Mouse (Mus musculus) embryo, embryonic 10 days (tissue): ENCODE results near the gene Cyp2c23.
A peak's percentile ranks its signal among the peaks of the same experiment; 100 is the strongest.

Experiments
- DNase-seq: peaks from one replicate; pipeline ENCODE4 v3.0.0-alpha.2; 2015; ENCODE audit warnings: low spot score

Cyp2c23 gene

DNA sequence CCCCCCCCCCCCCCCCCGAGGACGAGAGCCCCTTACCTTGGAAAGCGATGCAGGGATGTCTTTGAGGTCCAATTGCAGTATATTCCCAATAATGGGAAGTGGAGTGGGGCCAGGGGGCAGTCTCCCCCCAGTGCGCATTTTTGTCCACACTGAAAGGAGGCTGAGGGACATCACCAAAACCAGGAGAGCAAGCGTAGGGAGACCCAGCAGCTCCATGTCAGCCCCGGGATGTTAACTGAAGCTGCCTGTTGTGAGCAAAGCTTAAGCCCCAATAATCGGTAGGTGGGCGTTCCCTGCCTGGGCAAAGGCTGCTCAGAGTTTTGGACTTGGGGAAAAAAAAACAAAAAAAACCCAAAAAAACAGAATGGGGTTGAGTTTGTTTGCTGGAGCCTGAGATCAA is at the start of gene Cyp2c23:
Cyp2c23 (minus strand) TSS at position 237 of the 400 bp plus-strand sequence.
- no peak for DNase-seq

DNA sequence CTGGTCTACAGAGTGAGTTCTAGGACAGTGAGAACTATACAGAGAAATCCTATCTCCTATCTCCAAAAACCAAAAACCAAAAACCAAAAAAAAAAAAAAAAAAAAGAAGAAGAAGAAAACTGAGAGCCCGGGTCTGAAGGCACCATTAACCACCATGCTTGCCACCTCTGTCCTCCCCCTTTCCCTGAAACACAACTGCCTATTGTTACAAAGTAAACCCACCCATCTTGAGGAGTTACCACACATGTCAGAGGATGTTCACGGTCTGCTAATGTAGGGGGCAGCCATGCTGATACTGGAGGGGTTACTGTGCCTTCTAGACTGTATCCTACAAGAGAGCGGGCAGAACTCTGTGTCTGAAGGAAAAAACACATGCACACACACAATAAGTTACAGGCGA is 48.0 kb upstream of the Cyp2c23 start:
- no peak for DNase-seq

DNA sequence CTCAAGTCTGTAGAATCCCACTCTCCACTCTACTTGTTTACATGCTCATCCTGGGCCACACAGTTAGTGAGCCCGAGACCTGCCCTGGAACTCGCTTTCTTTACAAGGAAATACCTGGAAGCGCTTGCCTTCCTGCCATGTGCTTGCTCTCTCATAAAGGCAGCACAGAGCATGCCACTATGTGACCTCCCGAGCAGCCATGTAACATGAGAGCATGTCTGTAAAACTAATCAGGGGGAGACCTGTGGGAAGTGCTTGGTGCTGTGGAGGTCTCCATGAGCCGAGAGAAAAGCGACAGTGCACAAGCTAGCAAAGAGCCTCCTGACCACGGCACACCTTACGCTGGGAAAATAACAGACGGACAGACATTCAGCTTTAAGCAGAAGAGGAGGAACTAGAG is 47.4 kb upstream of the Cyp2c23 start:
- DNase-seq = peak; percentile 54

DNA sequence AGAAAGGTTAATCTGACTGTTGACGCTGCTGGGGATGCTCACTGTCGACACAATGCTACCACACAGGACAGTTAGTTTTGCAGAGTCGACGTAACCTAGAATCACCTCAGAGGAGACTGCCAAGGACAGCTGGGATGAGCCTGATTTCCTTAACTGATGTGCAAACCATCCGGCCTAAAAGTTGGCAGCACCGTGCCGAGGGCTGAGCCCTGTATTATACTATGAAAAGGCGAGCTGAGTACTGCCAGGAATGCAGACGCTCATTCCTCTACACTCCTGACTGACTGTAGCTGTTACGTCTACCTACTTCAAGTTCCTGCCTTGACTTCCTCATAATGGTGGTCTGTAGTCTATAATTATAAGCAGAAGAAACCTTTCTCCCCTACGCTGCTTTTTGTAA is 46.0 kb upstream of the Cyp2c23 start:
- DNase-seq = no peak

DNA sequence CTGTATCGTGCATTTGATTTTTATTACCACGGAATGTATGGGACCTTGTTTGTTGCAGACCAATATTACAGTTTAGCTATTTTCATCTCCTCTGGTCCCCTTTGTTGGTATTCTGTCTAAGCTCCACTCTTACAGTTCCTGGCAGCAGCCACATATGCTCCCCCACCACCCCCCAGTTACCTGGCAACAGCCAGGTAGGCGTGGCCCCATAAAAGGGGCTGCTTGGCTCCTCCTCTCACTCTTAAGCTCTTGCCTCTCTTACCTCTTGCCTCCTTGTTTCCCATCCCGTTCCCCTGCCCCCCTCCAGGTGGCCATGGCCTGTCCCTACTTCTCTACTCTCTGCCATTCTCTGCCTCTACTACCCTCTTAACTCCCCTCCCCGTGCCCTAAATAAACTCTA is 42.2 kb upstream of the Cyp2c23 start:
- DNase-seq = no peak

DNA sequence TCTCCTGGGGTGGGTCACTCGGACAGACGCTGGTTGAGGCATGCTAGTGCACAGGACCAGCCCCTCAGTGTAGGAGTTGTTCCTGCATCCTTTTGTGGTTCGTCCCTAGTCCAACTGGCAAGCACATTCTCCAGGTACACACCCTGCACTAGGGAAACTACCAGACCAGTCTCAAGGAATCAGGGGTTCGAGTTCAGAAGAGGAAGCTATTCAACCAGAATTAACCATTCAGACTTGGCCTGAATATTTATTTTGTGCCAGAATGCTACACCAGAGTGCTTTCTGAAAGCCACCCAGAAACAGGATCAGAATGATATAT is 40.9 kb upstream of the Cyp2c23 start:
- DNase-seq = no peak

DNA sequence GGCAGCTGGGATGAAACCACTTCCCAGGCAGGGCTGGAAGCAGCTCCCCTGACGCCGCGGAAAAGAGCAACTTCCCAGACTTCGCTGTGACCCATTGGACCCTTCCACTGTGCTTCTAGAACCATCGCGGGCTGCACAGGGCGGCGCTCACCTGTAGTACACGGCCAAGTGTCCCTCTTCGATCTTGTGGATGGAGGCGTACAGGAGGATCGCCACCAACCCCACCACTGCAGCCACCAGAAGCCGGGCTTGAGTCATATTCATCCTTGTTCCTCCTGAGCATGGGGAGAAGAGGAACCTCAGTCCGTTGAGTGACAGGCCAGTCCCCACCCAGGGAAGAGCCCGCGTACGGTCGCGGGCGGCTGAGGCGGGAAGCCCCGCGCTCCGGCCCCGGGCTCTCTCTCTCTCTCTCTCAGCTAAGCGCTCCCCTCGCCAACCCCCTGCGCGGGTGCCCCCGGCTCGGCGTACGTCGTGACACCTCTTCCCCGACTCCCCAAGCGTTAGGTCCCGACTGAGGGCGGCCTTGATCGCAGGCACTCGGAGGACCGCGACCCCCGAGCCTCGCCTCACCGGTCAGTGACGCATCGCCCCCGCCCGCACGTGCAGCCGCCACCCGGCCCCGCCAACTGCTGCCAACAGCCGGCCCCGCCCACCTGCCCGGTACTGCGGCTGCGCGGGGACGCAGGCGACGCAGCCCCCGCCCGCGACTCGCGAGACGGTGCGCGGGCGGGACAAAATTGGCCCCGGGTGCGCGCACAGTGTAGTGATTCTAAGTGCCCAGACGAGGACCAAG is 40.3 kb upstream of the Cyp2c23 start, which contains the start of gene Erlin1:
Erlin1 (minus strand) TSS at position 665 of the 793 bp plus-strand sequence.
- peak; percentile 92 for DNase-seq

DNA sequence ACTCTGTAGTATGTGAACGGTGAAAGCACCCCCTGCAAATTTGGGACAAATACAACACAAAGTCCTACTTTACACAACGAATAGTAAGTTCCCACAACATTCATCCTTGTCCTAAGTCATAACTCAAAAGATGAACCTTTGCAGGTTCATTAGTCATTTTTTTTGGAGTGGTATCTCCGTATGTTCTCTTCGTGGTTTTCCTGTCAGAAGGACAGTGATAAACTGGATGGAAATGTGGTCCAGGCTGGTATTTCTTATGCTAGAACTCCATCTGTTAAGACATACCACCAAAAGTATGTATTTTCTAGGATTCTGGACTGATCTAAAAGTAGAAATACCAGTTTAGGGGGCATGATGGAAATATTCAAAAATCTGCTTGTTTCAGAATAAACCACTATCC is 39.2 kb upstream of the Cyp2c23 start:
- no peak for DNase-seq

DNA sequence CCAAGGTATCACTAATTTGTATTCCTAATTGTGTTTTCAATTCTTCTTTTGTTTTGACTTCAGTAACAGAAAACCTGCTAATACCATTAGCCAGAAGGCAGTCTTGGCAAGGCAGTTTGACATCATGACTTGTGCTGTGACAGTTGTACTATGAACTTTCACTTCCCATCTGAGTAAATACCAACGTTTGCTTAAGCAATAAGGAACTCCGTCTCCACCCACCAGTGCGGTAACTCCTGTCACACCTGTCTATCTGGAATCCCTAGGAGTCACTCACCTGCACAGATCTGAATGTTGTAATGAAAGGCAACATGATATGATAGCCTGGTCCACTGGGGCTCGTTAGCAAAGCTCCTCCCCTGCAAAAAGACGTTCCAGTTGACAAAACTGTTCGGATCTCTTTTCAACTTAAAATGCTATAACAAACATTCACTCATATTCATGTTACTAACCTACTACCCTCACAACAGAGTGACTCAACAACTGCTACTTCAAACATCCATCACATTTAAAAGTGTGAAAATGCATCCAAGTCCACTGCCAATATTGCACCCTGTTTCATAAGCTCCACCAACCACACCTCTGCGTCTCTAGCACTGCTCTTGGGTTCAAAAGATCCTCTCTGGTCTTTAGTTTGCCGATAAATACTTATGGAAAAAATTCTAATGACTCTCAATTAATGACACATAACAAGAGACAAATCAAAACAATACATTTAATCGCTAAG is 38.5 kb upstream of the Cyp2c23 start:
- DNase-seq = no peak

DNA sequence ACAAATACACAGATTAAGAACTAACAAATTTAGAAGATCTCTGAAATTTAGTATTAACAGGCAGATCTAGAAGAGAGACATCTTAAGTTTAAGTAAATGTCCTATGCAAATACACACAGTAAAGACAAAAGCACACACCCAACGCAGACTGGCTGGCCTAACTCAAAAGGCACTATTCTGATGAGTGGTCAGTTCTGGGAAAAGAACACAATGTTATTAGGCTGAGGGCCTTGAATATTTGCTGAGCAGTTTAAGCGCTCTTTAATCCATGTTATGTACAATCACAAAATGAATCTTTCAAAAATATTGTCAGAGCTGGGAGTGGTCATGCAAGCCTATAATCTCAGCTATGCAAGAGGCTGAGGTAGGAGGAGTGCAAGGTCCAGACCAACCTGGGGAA is 35.7 kb upstream of the Cyp2c23 start:
- DNase-seq = no peak

DNA sequence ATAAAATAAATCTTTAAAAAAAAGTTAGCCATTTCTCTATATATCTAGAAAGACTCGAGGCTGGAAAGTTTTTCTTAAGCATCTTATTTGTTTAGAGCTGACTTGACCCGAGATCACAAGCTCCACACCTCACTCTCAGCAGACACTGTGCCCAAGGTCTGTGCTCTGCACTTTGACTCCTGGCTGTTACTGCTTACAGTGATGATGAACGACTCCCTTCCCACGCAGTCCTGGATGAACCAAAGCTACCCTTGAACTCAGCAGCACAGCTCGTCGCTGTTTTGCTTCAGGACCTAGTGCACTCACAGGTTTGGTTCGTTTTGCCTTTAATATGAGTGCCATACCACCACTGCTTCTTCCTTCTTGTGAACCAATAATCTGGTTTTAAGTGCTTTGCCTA is 34.8 kb upstream of the Cyp2c23 start:
- DNase-seq = no peak

DNA sequence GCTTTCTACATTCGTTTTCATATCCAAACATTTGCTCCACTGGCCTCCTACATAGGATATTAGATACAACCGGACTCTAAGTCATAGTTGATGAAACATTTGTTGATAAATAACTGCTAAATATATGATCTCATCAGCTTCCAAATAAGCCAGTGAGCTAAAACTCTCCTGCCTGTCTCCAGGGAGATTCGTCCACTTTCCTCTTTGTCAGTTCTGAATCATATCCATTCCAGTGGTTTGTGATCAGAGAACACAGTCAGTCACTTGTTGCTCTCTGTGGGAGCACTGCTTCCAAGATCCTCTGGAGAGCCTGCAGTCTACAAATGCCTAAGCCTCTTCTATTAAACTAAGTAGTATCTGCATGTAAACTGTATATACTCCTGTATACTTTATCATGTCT is 31.2 kb upstream of the Cyp2c23 start:
- DNase-seq = no peak

DNA sequence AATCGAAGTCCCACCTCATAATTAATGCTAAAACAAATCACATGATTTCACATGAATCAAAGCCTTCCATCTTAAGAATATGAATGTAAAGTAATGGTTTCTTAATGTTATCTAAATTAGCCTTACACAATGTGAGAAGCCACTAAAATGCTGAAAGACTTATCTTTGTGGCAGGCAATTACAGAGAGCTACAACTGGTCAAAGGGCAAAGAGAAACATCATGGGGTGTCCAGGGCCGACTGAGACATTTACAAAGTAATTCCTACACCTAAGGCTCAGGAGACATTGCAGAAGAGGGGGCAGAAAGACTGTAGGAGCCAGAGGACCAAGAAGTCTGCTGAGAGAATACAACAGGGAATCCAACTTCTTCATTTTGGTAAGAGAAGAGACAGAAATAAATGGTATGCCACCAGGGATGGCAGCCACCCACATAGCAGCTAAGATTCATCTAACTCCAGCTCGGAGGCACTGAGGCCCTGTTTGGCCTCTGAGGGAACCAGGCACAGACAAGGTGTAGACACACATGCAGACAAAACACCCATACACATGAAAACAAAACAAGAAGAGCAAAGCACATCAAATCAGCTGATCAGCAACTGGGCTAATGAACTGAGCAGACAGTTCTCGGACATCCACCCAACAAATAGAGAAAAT is 26.3 kb upstream of the Cyp2c23 start:
- DNase-seq = no peak

DNA sequence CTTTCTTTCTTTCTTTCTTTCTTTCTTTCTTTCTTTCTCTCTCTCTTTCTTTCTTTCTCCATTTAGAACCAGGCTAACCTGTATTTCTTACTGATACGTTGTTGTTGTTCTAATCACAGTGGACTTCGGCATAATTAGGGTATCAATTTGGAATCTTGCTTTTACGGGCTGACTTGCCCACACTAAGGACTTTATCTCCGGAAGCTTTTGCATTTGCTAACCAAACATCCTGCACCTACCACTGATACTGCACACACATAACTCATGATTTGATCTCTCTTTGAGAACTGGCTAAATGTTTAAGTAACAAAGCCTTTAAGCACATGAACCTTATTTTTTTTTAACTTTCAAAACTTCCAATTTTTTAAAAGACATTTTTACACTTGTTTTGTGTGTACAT is 21.4 kb upstream of the Cyp2c23 start:
- DNase-seq = no peak

DNA sequence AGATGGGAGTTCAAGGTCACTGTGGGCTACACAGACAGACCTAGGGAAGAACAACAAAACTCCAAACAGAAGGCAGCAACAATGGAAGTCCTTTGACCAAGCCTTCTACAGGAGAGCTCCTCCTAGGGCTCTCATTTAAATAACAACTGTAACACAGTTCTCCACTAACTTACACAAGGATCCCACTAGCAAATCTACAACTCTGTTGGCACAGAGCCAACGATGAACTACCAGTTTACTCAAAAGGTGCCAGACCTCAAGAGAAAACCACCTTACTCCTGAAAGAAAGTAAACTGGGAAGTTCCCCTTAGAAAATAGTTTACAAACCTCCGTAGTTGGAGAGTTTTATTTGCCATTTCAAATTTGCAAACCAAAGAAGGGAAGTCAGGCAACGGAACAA is 20.3 kb upstream of the Cyp2c23 start:
- DNase-seq = no peak

DNA sequence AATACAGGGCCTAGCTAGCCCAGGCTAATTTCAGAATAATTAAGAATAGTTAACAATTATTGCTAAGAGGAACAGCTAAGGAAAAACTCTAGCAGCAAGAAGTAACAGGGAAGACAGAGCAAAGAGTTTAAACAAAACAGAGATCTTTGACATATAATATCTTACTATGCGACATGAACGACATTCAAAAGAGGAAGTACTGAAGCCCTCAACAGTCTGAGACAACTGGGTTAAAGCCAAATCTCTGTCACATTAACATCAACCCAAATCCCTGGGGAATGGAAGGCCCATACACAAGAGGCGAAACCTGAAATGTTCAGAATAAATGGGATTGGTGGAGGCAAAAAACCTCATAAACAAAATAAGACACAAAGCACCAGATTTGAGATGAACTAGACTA is 16.8 kb upstream of the Cyp2c23 start:
- no peak for DNase-seq

DNA sequence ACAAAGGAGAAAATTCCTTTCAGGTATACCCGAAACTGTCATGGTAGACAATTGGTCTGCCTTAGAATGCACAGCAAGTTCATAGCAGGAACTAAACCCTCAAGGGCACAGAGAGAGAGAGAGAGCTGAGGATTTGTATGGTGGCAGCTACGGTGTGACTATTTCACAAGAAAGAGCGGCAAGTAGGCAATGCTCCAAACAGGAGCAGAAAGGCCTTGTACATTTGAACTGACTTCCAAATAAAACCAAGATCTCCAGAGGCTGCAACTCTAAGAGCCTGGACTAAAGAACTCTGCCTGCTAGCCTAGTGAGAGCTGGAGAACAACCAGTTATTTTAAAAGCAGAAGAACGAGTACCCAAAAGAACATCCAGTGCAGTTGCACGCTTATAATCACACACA is 13.1 kb upstream of the Cyp2c23 start:
- DNase-seq = no peak

DNA sequence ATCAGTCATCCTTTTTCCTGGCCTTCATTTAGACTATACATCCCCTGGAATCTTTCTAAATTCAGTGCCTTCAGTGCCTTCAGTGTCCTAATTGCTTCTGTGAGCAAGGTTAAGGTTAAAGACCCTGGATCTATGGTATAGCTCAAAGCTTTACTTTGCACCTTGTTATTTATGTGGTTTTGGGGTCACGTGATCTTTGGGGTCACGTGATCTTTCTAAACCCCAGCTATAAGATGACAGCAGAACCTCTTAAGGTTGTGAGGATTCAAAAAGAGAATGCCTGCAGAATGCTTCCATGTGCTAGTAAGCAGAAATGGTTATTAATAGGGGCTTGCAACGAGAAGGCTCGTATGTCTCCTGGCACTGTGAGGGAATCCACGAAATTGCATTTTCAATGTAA is 4.4 kb upstream of the Cyp2c23 start:
- DNase-seq = no peak

DNA sequence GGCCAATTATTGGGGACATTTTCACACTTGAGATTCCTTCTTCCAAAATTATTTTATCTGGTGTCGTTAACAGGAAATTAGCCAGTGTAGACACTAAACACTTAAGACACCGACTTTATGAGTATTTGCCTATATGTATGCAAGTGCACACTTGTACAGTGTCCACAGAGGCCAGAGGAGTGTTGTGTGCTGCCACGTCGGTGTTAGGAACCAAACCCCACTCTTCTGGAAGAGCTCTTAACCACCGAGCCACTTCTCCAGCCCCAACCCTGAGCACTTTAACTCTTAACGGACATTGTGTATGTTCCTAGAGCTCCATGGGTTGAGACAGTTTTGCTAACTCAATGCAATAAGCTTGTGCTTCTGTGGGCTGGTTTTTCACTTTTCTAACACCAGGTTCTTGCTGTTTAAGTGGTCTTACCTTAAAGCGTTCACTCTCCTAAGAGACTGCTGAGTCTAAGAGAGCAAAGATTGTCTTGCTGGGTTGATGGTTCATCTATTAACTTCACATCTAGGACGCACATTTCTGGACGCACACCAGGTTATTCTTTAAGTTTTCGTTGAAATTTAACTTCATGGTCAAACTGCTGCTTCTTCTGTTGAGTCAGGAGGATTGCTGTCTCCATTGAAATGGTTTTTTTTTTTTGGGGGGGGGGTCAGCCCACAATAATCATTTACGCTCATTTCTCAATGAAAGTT is 3.2 kb upstream of the Cyp2c23 start:
- no peak for DNase-seq

DNA sequence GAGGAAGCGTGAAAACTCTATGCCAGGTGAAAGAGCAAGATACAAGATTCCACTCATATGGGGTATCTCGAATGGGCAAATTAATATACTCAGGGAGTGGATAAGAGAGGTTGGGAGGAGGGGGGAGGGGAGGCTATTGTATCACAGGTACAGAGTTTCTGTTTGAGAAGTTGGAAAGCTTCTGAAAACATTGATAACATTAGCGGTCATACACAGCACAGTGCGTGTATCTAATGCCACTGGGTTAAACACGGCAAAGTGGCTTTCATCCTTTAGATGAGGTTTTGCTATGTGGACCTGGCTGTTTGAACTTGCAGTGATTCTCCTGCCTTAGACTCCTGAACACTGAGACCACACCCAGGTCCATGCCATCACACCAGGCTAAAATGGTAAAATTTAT is 1.0 kb upstream of the Cyp2c23 start:
- no peak for DNase-seq

DNA sequence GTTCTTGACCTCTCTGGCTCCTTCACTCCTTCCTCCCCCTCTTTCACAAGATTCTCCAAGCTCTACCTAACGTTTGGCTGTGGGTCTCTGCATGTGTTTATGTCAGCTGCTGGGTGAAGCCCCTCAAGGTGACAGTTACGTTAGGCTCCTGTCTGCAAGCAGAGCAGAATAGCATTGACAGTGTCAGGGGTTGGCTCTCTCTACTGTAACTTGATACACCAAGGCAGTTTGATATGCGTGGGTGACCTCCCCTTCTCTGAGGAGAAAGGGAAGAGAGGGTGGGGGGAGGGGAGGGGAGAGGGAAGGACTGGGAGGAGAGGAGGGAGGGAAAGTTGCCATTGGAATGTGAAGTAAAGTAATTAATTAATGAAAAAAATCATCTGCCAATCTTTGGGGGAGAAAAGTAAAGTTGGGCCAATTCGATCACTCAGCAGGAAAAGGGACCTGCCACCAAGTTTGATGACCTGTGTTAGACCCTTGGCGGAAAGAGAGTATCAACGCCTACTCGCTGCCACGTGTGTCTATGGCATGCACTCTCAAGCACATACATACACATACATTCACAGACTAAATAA is 2.0 kb downstream of the Cyp2c23 start:
- no peak for DNase-seq

DNA sequence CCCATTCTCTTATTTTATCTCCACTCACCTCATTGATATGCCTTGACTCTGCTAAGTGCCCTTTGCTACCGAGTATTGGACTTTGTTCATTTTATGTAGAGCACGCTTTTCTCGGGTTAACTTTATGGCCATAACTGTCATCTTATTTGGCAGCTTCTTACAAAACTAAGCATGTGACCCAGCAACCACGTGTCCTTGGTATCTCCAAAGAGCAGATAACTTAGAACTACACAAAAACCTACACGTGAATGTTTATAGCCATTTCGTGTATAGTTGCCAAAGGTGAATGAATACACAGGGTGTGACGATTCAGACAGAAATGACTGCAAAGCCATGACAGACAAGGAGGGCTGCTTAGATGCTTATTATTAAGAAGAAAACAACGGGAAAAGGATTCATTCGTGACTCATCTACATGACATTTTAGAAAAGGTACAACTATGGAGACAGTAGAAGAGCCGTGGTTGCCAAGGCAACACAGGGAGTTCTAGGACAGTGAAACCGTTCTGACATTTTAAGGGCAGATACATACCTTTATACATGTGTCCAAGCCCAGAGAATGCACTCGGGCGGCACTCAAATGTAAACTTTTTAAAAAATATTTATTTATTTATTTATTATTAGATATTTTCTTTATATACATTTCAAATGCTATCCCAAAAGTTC is 4.0 kb downstream of the Cyp2c23 start:
- no peak for DNase-seq
